In the genomic region with DNA sequence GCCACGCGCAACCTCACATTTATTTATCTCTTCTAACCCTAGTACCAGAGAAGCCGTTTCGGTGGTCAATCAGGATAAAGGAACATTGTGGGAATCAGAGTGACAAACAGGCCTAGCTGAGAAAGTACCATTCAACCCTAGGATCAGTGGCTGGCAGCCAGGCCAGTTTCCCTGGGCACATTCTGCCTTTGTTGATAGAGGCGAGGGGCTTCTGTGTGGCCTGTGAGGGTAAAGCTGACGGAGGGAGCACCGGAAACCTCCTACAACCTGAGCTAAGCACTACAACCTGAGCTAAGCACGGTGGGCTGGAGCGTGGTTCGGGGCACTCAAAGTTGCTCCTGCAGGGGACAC, we compare ENCODE assay signal across 9 mouse cellular contexts. TPM values are rescaled to one million over a fixed set of nuclear protein-coding genes. Genes with fewer than 3 reads are reported as not detected.
A peak's percentile ranks its signal among the peaks of the same experiment; 100 is the strongest.
DNase-seq lines count a peak whose midpoint lies in the region; ATAC-seq lines count a peak whose summit lies in the region.
"Had no signal": no experiment of that assay in that cellular context is flagged by ENCODE, and none has a peak within 500 bp of the region (broad histone marks: within the 10 kb centered on the region; RNA-seq: fewer than 3 reads in every experiment).

No protein-coding gene starts in this region.

- DNase-seq in layer of hippocampus, postnatal 10 days (ENCODE audit: low spot score in 2 of 2), result peak; percentile 39 to 47
- no peak for DNase-seq in layer of hippocampus, adult 18-20 months (ENCODE audit: low spot score in 2 of 2)
- DNase-seq in cerebellum, postnatal 25 days, result peak; percentile 33 to 59
- DNase-seq in gastrocnemius, postnatal 10 days, result no peak
- no peak for DNase-seq in T-cell, adult 2 months (ENCODE audit: low spot score)
- no peak for DNase-seq in thymus, postnatal 4 days

- H3K9ac ChIP-seq in hindbrain, embryonic 16.5 days (ENCODE audit: low read depth, low read length), result peak overlapping the region; percentile 50
- H3K9ac ChIP-seq in neural tube, embryonic 13.5 days, result peak overlapping the region; percentile 64

- no peaks in the 10 kb centered on the region for H3K36me3 ChIP-seq in hindbrain, embryonic 16.5 days (ENCODE audit: control insufficient read depth, insufficient read depth, low read length)
- no peaks in the 10 kb centered on the region for H3K36me3 ChIP-seq in neural tube, embryonic 13.5 days

- peak overlapping the region; percentile 43 for H3K4me3 ChIP-seq in hindbrain, embryonic 16.5 days (ENCODE audit: low read length)
- H3K4me3 ChIP-seq in neural tube, embryonic 13.5 days, result peak overlapping the region; percentile 44

- H3K4me1 ChIP-seq in hindbrain, embryonic 16.5 days (ENCODE audit: control insufficient read depth, insufficient read depth, low read depth, low read length), result peaks cover 2% of the 10 kb centered on the region; the same call in 1 of the 2 replicates
- peaks cover 7% of the 10 kb centered on the region; the same call in 1 of the 2 replicates for H3K4me1 ChIP-seq in neural tube, embryonic 13.5 days (replicated peaks)

- H3K4me2 ChIP-seq in hindbrain, embryonic 16.5 days (ENCODE audit: low read length), result peak overlapping the region; percentile 62
- H3K4me2 ChIP-seq in neural tube, embryonic 13.5 days, result peak overlapping the region; percentile 66

- 23% methylated on average over 10 of the region's 10 CpGs for WGBS in hindbrain, embryonic 16.5 days
- WGBS in neural tube, embryonic 13.5 days, result 32% methylated on average over 10 of the region's 10 CpGs

- H3K9me3 ChIP-seq in hindbrain, embryonic 16.5 days (ENCODE audit: control insufficient read depth, low read length), result no peaks in the 10 kb centered on the region
- H3K9me3 ChIP-seq in neural tube, embryonic 13.5 days, result no peaks in the 10 kb centered on the region

- H3K27ac ChIP-seq in hindbrain, embryonic 16.5 days (ENCODE audit: low read depth, low read length), result 0 out of 2 replicates have a peak overlapping the region, but pooled peaks have one; percentile 51
- 0 out of 2 replicates have a peak overlapping the region, but pooled peaks have one; percentile 4 for H3K27ac ChIP-seq in neural tube, embryonic 13.5 days (replicated peaks)

- peak; percentile 46 for ATAC-seq in hindbrain, embryonic 16.5 days
- ATAC-seq in neural tube, embryonic 13.5 days (ENCODE audit: low read depth), result peak; percentile 29; the same call in 1 of the 2 replicates

- H3K27me3 ChIP-seq in hindbrain, embryonic 16.5 days (replicated peaks; ENCODE audit: control insufficient read depth, insufficient read depth, low read length), result no peaks in the 10 kb centered on the region
- H3K27me3 ChIP-seq in neural tube, embryonic 13.5 days, result no peaks in the 10 kb centered on the region

RNA-seq across cellular contexts. Expression of gene Nanog, which starts 37.1 kb away (rescaled TPM):
- not detected for total RNA-seq in layer of hippocampus, postnatal 10 days (2021)
- not detected for total RNA-seq in layer of hippocampus, adult 18-20 months (2021)
- polyA plus RNA-seq in hindbrain, embryonic 16.5 days (2015; fragmentation: Nextera tagmentation; extraction: Ambion mirVana), result 0.08 and 0.25 TPM in 2 replicates
- 0.15 TPM in 2 replicates for polyA plus RNA-seq in neural tube, embryonic 13.5 days (2015; fragmentation: Nextera tagmentation; extraction: Ambion mirVana)
- not detected for total RNA-seq in gastrocnemius, postnatal 10 days (2021)
- polyA plus RNA-seq: spleen, adult 2 months had no signal

RNA-seq across cellular contexts. Expression of gene Dppa3, which starts 44.0 kb away (rescaled TPM):
- not detected for total RNA-seq in layer of hippocampus, postnatal 10 days (2021)
- total RNA-seq in layer of hippocampus, adult 18-20 months (2021), result not detected
- polyA plus RNA-seq in hindbrain, embryonic 16.5 days (2015; fragmentation: Nextera tagmentation; extraction: Ambion mirVana), result not detected in 2 replicates
- not detected in 2 replicates for polyA plus RNA-seq in neural tube, embryonic 13.5 days (2015; fragmentation: Nextera tagmentation; extraction: Ambion mirVana)
- not detected for total RNA-seq in gastrocnemius, postnatal 10 days (2021)
- polyA plus RNA-seq: spleen, adult 2 months had no signal

Comparison
In these comparisons a context has a peak if more than half of its experiments do, and no peak if none do; other contexts are left out.
1. DNase-seq: peak in layer of hippocampus, postnatal 10 days (2 of 2) and cerebellum, postnatal 25 days (2 of 2); none in layer of hippocampus, adult 18-20 months (0 of 2), gastrocnemius, postnatal 10 days (single experiment), T-cell, adult 2 months (single experiment) and thymus, postnatal 4 days (single experiment).